Mouse (Mus musculus): ENCODE data around the gene 4930519P11Rik.

The 4930519P11Rik gene

GRCm38 (mm10) chr2:154583906-154584872 lies 29.0 kb downstream of the 4930519P11Rik start:
- DNase-seq (ENCODE audit: extremely low spot score, low spot score): no peak

GRCm38 (mm10) chr2:154581421-154581820 lies 31.8 kb downstream of the 4930519P11Rik start:
- DNase-seq (ENCODE audit: extremely low spot score, low spot score): no peak

- DNase-seq (ENCODE audit: extremely low spot score, low spot score): no peak
Measured at GRCm38 (mm10) chr2:154580586-154580985, 32.7 kb downstream of the 4930519P11Rik start.

- no peak for DNase-seq (ENCODE audit: extremely low spot score, low spot score)
Measured at GRCm38 (mm10) chr2:154577744-154578067, 35.5 kb downstream of the 4930519P11Rik start.

- DNase-seq (ENCODE audit: extremely low spot score, low spot score): peak; percentile 54
Measured at GRCm38 (mm10) chr2:154576876-154577743, 36.1 kb downstream of the 4930519P11Rik start.

GRCm38 (mm10) chr2:154574271-154574670 lies 39.0 kb downstream of the 4930519P11Rik start:
- DNase-seq (ENCODE audit: extremely low spot score, low spot score): no peak

GRCm38 (mm10) chr2:154572996-154573395 lies 40.2 kb downstream of the 4930519P11Rik start:
- no peak for DNase-seq (ENCODE audit: extremely low spot score, low spot score)

GRCm38 (mm10) chr2:154571976-154572375 lies 41.3 kb downstream of the 4930519P11Rik start:
- DNase-seq (ENCODE audit: extremely low spot score, low spot score): no peak

GRCm38 (mm10) chr2:154571266-154571665 lies 42.0 kb downstream of the 4930519P11Rik start:
- no peak for DNase-seq (ENCODE audit: extremely low spot score, low spot score)

GRCm38 (mm10) chr2:154570666-154571065 lies 42.6 kb downstream of the 4930519P11Rik start:
- no peak for DNase-seq (ENCODE audit: extremely low spot score, low spot score)

GRCm38 (mm10) chr2:154569836-154570286 lies 43.4 kb downstream of the 4930519P11Rik start, which contains the start of gene E2f1:
TSS of gene E2f1 (minus strand) at chr2:154569892.
- peak; percentile 98 for DNase-seq (ENCODE audit: extremely low spot score, low spot score)

- DNase-seq (ENCODE audit: extremely low spot score, low spot score): peak; percentile 76
Measured at GRCm38 (mm10) chr2:154569071-154569748, 44.0 kb downstream of the 4930519P11Rik start.

- DNase-seq (ENCODE audit: extremely low spot score, low spot score): peak; percentile 62
Measured at GRCm38 (mm10) chr2:154568329-154569070, 44.7 kb downstream of the 4930519P11Rik start.

- DNase-seq (ENCODE audit: extremely low spot score, low spot score): no peak
Measured at GRCm38 (mm10) chr2:154567766-154568165, 45.5 kb downstream of the 4930519P11Rik start.

- DNase-seq (ENCODE audit: extremely low spot score, low spot score): no peak
Measured at GRCm38 (mm10) chr2:154566641-154567040, 46.6 kb downstream of the 4930519P11Rik start.

- DNase-seq (ENCODE audit: extremely low spot score, low spot score): no peak
Measured at GRCm38 (mm10) chr2:154565562-154565961, 47.7 kb downstream of the 4930519P11Rik start.

- no peak for DNase-seq (ENCODE audit: extremely low spot score, low spot score)
Measured at GRCm38 (mm10) chr2:154563612-154564170, 49.5 kb downstream of the 4930519P11Rik start.

Measured in neural tube, embryonic 10.5 days (tissue).